Mouse (Mus musculus) left cerebral cortex, postnatal 36 days (tissue): ENCODE data around the gene Dis3. TPM values are rescaled to one million over a fixed set of nuclear protein-coding genes. Genes with fewer than 3 reads are reported as not detected.
"Not testable (repeated sequence)": the region's sequence is repeated elsewhere in the genome, so short reads cannot be mapped to it uniquely, and the experiment has no call there.

ENCODE experiments used
- DNase-seq, 2 experiments: peaks; one replicate each; pipeline ENCODE4 v3.0.0; 2021 to 2022; ENCODE audit warnings: low spot score in 2 of 2, mixed read lengths in 1 of 2
- intact Hi-C: fragments of 180-260 bp; cut with DNase I; formaldehyde crosslinking; loops from one replicate; pipeline ENCODE4 v1.15.1; 2025
- total RNA-seq, 2 experiments: library from RNA; stranded (reverse); gene quantifications; 2 replicates each; pipeline ENCODE4 v1.2.3; 2021

Gene Dis3
- total RNA-seq, 2 experiments from 2014 or later: 14.8 to 18.0 TPM

- no peak for DNase-seq
- intact Hi-C loops: no loop called here
Measured at GRCm38 (mm10) chr14:99088947-99089346, 10.6 kb downstream of the Dis3 start.

GRCm38 (mm10) chr14:99071146-99071545 lies 28.4 kb downstream of the Dis3 start:
- intact Hi-C loops: no loop called here
- no peak for DNase-seq

GRCm38 (mm10) chr14:99063091-99063490 lies 36.5 kb downstream of the Dis3 start:
- intact Hi-C loops: no loop called here
- DNase-seq: no peak

GRCm38 (mm10) chr14:99060616-99061015 lies 39.0 kb downstream of the Dis3 start:
- intact Hi-C loops: no loop called here
- DNase-seq: peak in 1 of 2 experiments; percentile 18

DNA sequence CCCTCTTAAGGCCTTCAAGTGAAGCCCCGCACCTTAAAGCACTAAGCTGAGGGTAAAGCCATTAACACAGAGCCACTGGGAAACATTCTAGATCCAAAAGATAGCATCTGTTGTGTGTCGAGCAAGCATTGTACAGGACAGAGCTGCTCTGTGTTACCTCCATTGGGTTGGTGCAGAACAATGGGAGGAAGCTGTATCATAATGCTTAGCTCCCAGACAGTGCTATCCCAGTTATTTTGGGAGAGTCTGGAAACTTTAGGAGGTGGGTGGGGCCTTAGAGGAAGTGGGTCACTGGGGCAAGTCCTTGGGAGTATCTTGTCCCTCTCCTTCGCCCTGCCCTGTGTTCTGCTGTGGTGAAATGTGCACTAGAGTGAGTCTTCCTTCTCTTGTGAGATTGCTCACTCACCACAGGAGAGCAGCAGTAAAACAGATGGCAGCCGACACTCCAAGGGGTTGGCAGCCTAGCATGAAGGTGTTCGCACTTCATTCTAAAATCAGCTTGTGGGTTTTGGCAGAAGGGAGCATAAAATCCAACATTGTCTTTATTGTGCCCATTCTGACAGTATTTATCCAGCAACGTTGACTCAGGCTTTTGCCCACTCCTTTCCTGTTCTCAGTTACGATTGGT lies 40.5 kb downstream of the Dis3 start:
- DNase-seq: peak; percentile 21 to 52

DNA sequence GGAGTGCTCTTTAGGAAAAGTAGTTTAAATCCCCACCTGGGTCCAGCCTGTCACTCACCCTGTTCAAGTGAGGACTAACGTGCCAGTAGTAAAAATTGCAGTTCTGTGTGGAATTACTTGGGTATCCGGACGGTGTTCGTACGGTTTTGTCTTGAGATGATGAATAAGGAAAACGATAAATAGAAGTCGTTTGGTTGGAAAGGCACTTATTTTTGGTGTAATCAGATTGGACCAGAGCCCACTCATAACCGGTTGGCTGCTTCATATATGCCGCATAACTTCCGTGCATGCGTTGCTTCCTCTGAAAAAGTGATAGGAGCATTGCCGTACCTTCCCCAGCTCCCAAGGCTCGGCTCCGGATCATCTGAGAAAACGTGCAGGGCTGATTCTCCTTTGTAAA lies 52.8 kb downstream of the Dis3 start:
- no peak for DNase-seq
- intact Hi-C loops: no loop called here

More for the DNA sequence above, 40.5 kb downstream of the Dis3 start:
- intact Hi-C loops: no loop called here

GRCm38 (mm10) chr14:99046031-99046781 lies 53.4 kb downstream of the Dis3 start, which contains the start of the genes Mzt1 and Bora:
TSS of gene Mzt1 (minus strand) at chr14:99046134.
TSS of gene Bora (plus strand) at chr14:99046222.
- intact Hi-C loops: no loop called here
- DNase-seq: peak; percentile 91 to 94

DNA sequence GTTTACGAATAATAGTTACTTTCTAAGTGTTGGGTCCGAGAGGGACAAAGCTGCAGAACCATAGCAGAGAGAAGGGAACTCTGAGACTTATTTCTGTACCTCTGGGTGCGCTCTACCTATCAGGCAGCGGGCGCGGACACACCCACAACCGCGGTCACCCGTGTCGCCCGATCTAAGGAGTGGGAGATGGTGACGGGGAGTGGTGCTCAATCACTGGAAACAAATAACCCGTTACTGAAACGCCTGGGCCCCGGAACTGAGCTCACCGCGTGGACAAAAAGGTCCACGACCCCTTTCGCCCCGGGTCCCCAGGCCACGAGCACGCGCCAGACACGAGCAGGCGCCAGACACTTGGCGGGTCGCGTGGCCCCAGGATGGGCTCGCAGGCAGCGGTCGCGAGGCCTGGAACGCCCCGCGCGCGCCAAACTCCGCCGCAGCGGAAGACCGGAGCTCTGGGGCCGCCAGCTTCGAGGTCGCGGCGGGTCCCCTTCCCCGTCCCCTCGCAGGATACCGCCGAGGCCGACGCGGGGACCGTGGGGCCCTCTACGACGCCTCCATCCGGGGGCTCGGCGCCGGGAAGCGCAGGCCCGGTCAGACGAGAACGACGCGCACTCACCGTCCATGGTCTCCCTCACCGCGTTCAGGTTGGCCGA lies 54.1 kb downstream of the Dis3 start:
- no peak for DNase-seq
- intact Hi-C loops: no loop called here

- DNase-seq: no peak
- intact Hi-C loops: no loop called here
Measured at GRCm38 (mm10) chr14:99044718-99045117, 54.9 kb downstream of the Dis3 start.

- no peak for DNase-seq
- intact Hi-C loops: no loop called here
Measured at GRCm38 (mm10) chr14:99044096-99044495, 55.5 kb downstream of the Dis3 start.

GRCm38 (mm10) chr14:99043499-99043898 lies 56.1 kb downstream of the Dis3 start:
- intact Hi-C loops: no loop called here
- DNase-seq: no peak

DNA sequence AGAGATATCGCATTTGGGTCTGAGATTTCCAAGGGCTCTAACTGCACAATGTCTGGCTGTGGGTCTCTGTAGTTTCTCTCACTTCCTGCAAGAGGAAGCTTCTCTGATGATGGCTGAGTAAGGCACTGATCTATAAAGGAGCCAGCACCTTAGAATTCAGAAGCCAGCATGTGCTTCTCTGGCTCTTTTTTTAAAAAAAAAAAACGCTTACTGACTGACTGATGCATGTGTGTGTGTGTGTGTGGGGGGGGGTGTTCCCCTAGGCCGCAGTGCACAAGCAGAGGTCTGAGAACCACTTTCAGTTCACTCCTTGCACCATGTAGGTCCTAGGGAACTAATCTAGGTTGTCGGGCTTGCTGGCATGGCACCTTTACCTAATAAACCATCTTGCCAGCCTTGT lies 58.2 kb downstream of the Dis3 start:
- DNase-seq: no peak
- intact Hi-C loops: no loop called here

GRCm38 (mm10) chr14:99039308-99039707 lies 60.3 kb downstream of the Dis3 start:
- DNase-seq, intact Hi-C loops: not testable (repeated sequence)

DNA sequence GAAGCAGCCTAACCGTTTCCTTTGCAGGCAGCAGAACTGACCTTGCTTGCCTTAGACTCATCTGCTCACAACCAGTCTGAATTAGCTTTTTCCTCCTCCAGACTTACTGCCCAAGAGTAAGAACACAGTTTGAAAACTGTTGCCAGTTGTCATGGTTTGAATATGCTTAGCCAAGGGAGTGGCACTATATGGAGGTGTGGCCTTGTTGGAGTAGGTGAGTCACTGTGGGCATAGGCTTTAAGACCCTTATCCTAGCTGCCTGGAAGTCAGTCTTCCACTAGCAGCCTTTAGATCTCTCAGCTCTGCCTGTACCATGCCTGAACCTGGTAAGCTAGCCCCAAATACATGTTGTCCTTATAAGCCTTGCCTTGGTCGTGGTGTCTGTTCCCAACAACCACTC lies 61.9 kb downstream of the Dis3 start:
- no peak for DNase-seq

DNA sequence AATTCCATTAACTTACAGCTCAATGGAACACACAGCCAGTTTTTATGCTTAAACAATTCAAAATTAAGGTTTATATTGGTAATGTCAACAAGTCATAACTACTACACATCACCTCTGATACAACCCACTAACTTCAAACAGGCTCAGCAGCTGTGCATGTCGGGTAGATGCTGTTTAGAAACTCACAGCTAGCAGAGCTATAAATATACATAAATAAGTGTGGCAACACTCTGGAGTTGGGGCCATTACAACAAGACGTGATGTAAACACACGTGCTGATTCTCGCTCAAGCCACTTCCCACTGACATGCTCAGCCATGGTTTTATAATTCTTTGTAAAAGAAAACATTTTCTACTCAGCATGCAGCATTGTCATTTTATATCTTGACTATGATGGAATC lies 63.5 kb downstream of the Dis3 start:
- intact Hi-C loops: no loop called here
- DNase-seq: no peak

More for the DNA sequence above, 61.9 kb downstream of the Dis3 start:
- intact Hi-C loops: no loop called here

DNA sequence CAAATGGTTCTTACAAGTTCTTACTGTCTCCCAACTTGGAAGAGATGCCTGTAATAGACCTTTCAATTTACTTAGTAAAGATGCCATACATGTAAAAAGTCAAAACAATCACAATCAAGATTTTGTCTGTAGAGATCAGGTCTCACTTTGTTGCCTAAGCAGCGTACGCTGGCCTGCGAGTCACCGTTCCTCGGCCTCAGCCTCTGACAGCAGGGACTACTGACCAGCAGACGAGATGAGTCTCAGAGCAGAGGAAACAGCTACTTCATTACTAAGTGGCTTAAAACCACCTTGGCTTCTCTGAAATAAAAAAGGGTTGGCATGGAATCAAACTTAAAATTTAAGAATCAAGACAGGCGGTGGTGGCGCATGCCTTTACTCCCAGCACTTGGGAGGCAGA lies 64.7 kb downstream of the Dis3 start:
- DNase-seq, intact Hi-C loops: not testable (repeated sequence)

DNA sequence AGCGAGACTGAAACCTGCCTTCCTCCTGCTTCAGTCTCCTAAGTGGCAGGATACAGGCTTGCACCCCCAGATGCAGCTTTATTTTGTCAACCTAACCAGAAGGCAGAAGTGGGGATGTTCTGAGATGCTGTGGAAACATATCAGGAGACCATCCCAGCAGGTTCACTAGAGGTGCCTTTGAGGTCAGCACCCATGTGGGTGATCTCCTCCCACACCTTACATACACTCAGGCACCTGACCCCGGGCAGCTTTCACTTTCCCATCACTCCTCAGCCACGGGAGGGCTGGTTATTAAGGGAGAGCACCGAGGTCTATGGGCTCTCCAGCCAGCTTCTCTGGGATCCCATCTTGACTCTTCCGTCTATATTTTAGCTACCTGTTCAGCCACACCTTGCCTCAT lies 67.0 kb downstream of the Dis3 start:
- intact Hi-C loops: no loop called here
- DNase-seq: no peak

- DNase-seq: no peak
- intact Hi-C loops: no loop called here
Measured at GRCm38 (mm10) chr14:99031337-99031873, 68.2 kb downstream of the Dis3 start.

- DNase-seq: no peak
Measured at GRCm38 (mm10) chr14:99029987-99030386, 69.6 kb downstream of the Dis3 start.

More at GRCm38 (mm10) chr14:99029987-99030386, 69.6 kb downstream of the Dis3 start:
- intact Hi-C loops: no loop called here
